Mouse (Mus musculus): ENCODE measurements around the gene Dnah7c.
"Not testable (repeated sequence)": the region's sequence is repeated elsewhere in the genome, so short reads cannot be mapped to it uniquely, and the experiment has no call there.

- TF ChIP-seq CTCF (IDR thresholded peaks at IDR 0.05; ENCODE audit: insufficient read depth, low read length); POLR2A (IDR thresholded peaks at IDR 0.05; ENCODE audit: borderline replicate concordance, extremely low read depth, low read depth, low read length): not testable (repeated sequence)
These were observed 339.2 kb downstream of the Dnah7c start for GRCm38 (mm10) chr1:46764600-46764999.
